Mouse (Mus musculus): ENCODE results near the gene Anxa3.

DNA sequence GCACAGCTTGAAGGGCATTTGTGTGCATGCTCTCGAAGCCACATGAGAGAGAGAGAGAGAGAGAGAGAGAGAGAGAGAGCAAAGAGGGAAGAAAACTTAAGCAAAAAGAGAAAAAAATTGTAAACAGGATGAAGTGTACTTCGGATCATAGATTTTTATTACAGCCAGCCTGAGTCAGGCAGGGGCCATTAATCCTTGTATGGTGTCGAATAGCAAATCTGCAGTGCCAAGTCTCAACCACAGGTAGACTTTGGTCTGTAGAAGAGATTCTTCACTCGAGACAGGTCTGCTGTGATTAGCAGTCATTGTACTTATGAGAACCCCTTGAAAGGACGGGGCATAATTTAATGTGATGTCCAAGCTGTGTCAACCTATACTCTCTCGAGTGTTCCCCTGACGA, 35.5 kb upstream of the Anxa3 start:
- TF ChIP-seq CTCF (IDR thresholded peaks at IDR 0.05; ENCODE audit: low read depth, low read length) (no peak), POLR2A (IDR thresholded peaks at IDR 0.05; ENCODE audit: borderline replicate concordance, low read depth, low read length) (no peak)

Data from bone marrow macrophage, adult 2 months (primary cell).